Mouse (Mus musculus) midbrain, postnatal 0 days (tissue): ENCODE measurements around the gene Nupl1. TPM values are rescaled to one million over a fixed set of nuclear protein-coding genes. Genes with fewer than 3 reads are reported as not detected.

Experiments used
- ATAC-seq: fragments of 200-750 bp; cut with Nextera tagmentation; 2 replicates; pipeline ENCODE4 v1.8.0; 2017; ENCODE audit warnings: moderate number of reproducible peaks, mild to moderate bottlenecking, moderate TSS enrichment, moderate library complexity; ENCODE audit not compliant: low FRiP score
- DNase-seq: peaks from one replicate; pipeline ENCODE4 v3.0.0-alpha.2; 2015; ENCODE audit warnings: low spot score
- H3K27ac ChIP-seq: fragments of 300-500 bp; sonication (generic); 2 replicates; pipeline ENCODE4 v1.5.1; 2014; ENCODE audit warnings: low read depth, mild to moderate bottlenecking, low read length, mixed read lengths
- H3K27me3 ChIP-seq: fragments of 300-500 bp; sonication (generic); 2 replicates; pipeline ENCODE4 v1.6.1; 2014; ENCODE audit warnings: low read length, control low read depth, mixed read lengths; ENCODE audit not compliant: insufficient read depth
- H3K36me3 ChIP-seq: fragments of 300-500 bp; sonication (generic); 2 replicates; pipeline ENCODE4 v1.6.1; 2014; ENCODE audit warnings: low read length, control low read depth, mixed read lengths; ENCODE audit not compliant: insufficient read depth
- H3K4me1 ChIP-seq: fragments of 300-500 bp; sonication (generic); 2 replicates; pipeline ENCODE4 v1.6.1; 2014; ENCODE audit warnings: mild to moderate bottlenecking, control low read depth, antibody characterized with exemption, low read length, mixed read lengths; ENCODE audit not compliant: insufficient read depth
- H3K4me2 ChIP-seq: fragments of 300-500 bp; sonication (generic); 2 replicates; pipeline ENCODE4 v1.6.1; 2014; ENCODE audit warnings: low read depth, mild to moderate bottlenecking, low read length, mixed read lengths; ENCODE audit not compliant: poor library complexity, severe bottlenecking
- H3K4me3 ChIP-seq: fragments of 300-500 bp; sonication (generic); 2 replicates; pipeline ENCODE4 v1.5.1; 2014; ENCODE audit warnings: low read depth, mild to moderate bottlenecking, low read length, moderate library complexity
- H3K9ac ChIP-seq: fragments of 300-500 bp; sonication (generic); replicated peaks from 2 replicates; pipeline ENCODE4 v1.6.1; 2014; ENCODE audit warnings: mild to moderate bottlenecking, low read length, moderate library complexity, mixed read lengths; ENCODE audit not compliant: poor library complexity, severe bottlenecking
- H3K9me3 ChIP-seq: fragments of 300-500 bp; sonication (generic); 2 replicates; pipeline ENCODE4 v1.6.1; 2016; ENCODE audit warnings: low read length, control low read depth
- CTCF ChIP-seq: IDR thresholded peaks from 2 replicates; pipeline ENCODE4 v1.5.1; 2016; ENCODE audit warnings: antibody characterized with exemption, mild to moderate bottlenecking
- WGBS: fragments of 180-500 bp; shearing (Covaris S2); extraction: QIAGEN DNeasy Blood & Tissue Kit; methylation state at CpG from one replicate; pipeline ENCODE4 v1.1.7; 2014; 5-methylcytosine and 5-hydroxymethylcytosine counted together
- polyA plus RNA-seq: library from polyadenylated mRNA; unstranded; fragments of >200 nt; fragmentation: Nextera tagmentation; extraction: Ambion mirVana; gene quantifications from 2 replicates; pipeline ENCODE4 v1.2.1, GENCODE M21; 2015
- total RNA-seq: library from RNA; depleted of rRNA; stranded (reverse); fragments of >200 nt; gene quantifications from 2 replicates; pipeline ENCODE4 v1.2.3, GENCODE M21; 2014

Gene Nupl1
- total and polyA plus RNA-seq, 2 experiments from 2014 or later = 0.16 TPM; not detected in 1

DNA sequence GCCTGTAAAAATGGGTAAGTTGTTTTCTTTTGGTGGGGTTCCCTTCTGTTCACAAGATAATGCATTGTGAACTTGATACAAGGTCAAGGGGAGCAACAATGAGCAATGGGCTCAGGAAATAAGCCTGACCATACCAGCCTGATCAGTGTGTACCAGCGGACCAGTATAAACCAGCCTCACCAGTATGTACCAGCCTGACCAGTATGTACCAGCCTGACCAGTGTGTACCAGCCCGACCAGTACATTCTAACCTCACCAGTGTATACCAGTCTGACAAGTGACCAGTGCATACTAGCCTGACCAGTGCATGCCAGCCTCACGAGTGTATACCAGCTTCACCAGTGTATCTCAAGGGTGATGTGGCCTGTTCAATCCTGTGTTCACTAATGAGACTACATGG lies 87.9 kb downstream of the Nupl1 start:
- Histone ChIP-seq H3K27me3 (no peaks in the 10 kb centered on the region), H3K9ac (no peak overlapping the region), H3K36me3 (no peaks in the 10 kb centered on the region), H3K27ac (no peak overlapping the region), H3K4me1 (no peaks in the 10 kb centered on the region), H3K4me3 (no peak overlapping the region), H3K4me2 (no peak overlapping the region), H3K9me3 (no peaks in the 10 kb centered on the region)
- TF ChIP-seq CTCF = no peak
- ATAC-seq = no peak
- WGBS = 90% methylated on average over 3 of the region's 3 CpGs
- DNase-seq = no peak

DNA sequence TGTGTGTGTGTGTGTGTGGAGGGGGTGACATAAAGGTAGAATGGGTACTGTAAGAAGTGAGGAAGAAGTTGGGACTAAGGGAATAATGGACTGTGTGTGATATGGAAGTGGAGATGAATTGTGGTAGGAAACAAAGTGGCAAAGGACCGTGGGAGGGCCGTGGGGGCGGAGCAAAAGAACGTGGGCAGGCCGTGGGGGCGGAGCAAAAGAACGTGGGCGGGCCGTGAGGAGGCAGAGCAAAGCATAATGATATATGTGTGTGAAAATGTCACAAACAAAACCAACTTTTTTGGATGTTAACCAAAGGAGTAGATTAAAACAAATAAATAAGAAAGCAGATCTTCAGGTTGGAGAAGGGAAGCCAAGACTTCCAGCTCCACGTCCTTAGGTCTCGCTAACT lies 98.9 kb downstream of the Nupl1 start:
- H3K36me3 ChIP-seq = no peaks in the 10 kb centered on the region
- H3K27ac ChIP-seq = no peak overlapping the region
- H3K9ac ChIP-seq = no peak overlapping the region
- no peaks in the 10 kb centered on the region for H3K27me3 ChIP-seq
- H3K4me3 ChIP-seq = no peak overlapping the region
- TF ChIP-seq CTCF = no peak
- ATAC-seq = no peak
- H3K4me2 ChIP-seq = no peak overlapping the region
- 85% methylated on average over 11 of the region's 11 CpGs for WGBS
- DNase-seq = no peak
- no peaks in the 10 kb centered on the region for H3K9me3 ChIP-seq
- H3K4me1 ChIP-seq = no peaks in the 10 kb centered on the region

DNA sequence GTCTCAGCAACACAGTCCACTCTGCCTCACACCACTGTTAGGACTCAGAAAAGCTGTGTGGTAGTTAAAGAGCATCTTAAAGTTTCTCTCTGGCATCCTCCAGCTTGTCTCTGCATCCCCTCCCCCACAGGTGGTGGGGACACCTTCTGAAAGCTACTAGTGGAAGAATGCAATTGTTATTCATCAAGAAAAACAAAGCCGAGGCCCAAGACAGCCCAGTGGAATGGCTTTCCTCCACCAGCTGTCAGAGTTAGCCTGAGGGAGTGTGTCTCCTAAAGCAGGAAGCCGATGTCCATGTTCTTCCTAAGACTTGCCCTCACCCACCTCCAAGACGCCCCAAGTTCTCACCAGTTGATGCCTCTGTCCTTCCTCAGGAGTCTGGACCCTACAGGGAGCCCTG lies 102.3 kb downstream of the Nupl1 start:
- no peak overlapping the region for H3K4me3 ChIP-seq
- H3K4me2 ChIP-seq = no peak overlapping the region
- no peaks in the 10 kb centered on the region for H3K36me3 ChIP-seq
- H3K27ac ChIP-seq = no peak overlapping the region
- TF ChIP-seq CTCF = no peak
- H3K9ac ChIP-seq = no peak overlapping the region
- no peaks in the 10 kb centered on the region for H3K27me3 ChIP-seq
- ATAC-seq = no peak
- H3K9me3 ChIP-seq = no peaks in the 10 kb centered on the region
- DNase-seq = no peak
- H3K4me1 ChIP-seq = no peaks in the 10 kb centered on the region
- 55% methylated on average over 3 of the region's 3 CpGs for WGBS

DNA sequence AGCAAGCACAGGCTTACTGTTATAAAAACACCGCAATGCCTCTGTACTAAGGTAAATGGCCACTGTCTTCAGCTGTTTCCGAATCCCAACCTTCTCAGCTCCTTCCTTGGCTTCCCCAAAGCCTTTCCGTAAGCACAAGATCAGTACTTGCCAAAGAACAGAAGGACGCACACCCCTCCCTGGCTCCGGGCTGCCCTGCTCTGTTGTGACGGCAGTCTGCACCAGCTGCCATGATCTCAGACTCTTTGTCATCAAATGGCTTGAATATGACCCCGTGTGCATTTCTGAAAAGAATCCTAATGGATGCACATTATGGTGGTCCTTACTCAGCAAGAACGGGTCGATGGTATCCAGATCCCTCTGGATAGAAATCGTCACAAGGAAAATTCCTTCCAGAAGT lies 108.0 kb downstream of the Nupl1 start:
- DNase-seq (no peak), ATAC-seq (no peak)
- TF ChIP-seq CTCF = no peak
- Histone ChIP-seq H3K27ac (no peak overlapping the region), H3K9ac (no peak overlapping the region), H3K4me1 (no peaks in the 10 kb centered on the region), H3K4me3 (no peak overlapping the region), H3K9me3 (no peaks in the 10 kb centered on the region), H3K4me2 (no peak overlapping the region), H3K36me3 (no peaks in the 10 kb centered on the region), H3K27me3 (no peaks in the 10 kb centered on the region)
- 87% methylated on average over 10 of the region's 10 CpGs for WGBS

DNA sequence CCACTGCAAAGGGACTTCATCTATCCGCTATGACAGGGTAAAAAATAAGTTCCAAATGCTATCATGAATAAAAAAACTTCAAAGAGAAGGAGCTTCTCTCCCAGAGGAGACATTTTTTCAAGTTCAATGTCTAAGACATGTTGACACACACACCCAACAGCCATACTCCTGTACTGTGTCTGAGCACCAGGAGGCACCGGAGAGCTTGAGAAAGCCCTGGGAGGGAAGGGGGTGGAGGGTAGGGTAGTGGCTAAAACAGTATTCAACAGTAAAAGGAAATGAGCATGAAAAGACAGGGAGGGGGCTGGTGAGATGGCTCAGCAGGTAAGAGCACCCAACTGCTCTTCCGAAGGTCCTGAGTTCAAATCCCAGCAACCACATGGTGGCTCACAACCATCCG lies 112.9 kb downstream of the Nupl1 start:
- 90% methylated on average over 3 of the region's 4 CpGs for WGBS
- no peak overlapping the region for H3K4me2 ChIP-seq

DNA sequence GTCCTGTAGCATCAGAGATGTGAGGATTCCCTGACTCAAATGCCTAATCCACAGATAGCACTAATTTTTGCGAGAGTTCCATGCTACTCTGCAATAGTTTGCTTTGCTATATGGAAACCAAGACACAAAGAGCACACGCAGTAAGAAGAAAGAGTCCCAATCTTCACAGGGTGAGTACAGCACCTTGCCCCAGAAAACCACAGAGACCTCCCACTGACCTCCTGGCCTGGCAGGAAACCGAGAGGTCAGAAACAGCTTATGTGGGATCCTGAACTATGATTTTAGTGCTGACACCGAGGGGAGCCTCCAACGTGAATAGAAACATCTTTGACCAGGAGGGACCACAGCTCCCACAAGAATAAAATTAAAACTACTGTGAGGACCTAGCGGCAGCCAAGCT lies 113.4 kb downstream of the Nupl1 start:
- 83% methylated on average over 6 of the region's 6 CpGs for WGBS
- H3K4me1 ChIP-seq = no peaks in the 10 kb centered on the region
- H3K27me3 ChIP-seq = no peaks in the 10 kb centered on the region
- no peak for TF ChIP-seq CTCF
- ATAC-seq (no peak), DNase-seq (no peak)
- H3K36me3 ChIP-seq = no peaks in the 10 kb centered on the region
- H3K4me2 ChIP-seq = no peak overlapping the region
- H3K9ac ChIP-seq = no peak overlapping the region
- no peaks in the 10 kb centered on the region for H3K9me3 ChIP-seq
- no peak overlapping the region for H3K4me3 ChIP-seq
- H3K27ac ChIP-seq = no peak overlapping the region

More for the DNA sequence above, 112.9 kb downstream of the Nupl1 start:
- Histone ChIP-seq H3K9me3 (no peaks in the 10 kb centered on the region), H3K4me1 (no peaks in the 10 kb centered on the region), H3K27me3 (no peaks in the 10 kb centered on the region), H3K9ac (no peak overlapping the region), H3K36me3 (no peaks in the 10 kb centered on the region), H3K4me3 (no peak overlapping the region), H3K27ac (no peak overlapping the region)
- DNase-seq (no peak), ATAC-seq (no peak)
- TF ChIP-seq CTCF = no peak

DNA sequence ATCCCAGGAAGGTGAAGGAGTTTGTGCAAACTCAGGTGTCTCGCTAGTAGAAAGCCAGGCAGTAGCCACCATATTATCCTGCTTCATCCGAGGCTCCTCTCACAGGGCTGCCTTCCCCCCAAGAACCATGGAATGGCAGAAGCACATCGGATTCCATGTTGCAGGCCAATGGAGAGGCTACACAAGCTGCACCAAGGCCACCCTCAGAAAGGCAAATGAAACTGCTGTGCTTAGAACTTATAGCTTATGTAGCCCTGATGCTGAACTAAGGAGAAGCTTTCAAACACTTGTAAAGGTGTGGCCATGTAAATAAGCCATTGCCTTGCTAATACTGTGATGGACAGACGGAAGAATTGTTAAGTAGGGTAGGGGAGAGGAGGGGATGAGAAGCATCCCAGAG lies 115.4 kb downstream of the Nupl1 start:
- Histone ChIP-seq H3K36me3 (no peaks in the 10 kb centered on the region), H3K27ac (no peak overlapping the region), H3K27me3 (no peaks in the 10 kb centered on the region), H3K4me1 (no peaks in the 10 kb centered on the region), H3K9me3 (no peaks in the 10 kb centered on the region), H3K4me3 (no peak overlapping the region), H3K4me2 (no peak overlapping the region), H3K9ac (no peak overlapping the region)
- 87% methylated on average over 4 of the region's 4 CpGs for WGBS
- DNase-seq (no peak), ATAC-seq (no peak)
- no peak for TF ChIP-seq CTCF
